Mouse (Mus musculus) cortical plate, adult 2 months (tissue): ENCODE results near the gene Krtap3-2. TPM values are rescaled to one million over a fixed set of nuclear protein-coding genes. Genes with fewer than 3 reads are reported as not detected.

Experiments
- H3K27ac ChIP-seq: fragments of 200-500 bp; 2 replicates; pipeline ENCODE4 v1.5.1; 2012; ENCODE audit warnings: low read length, control low read depth, inconsistent platforms; ENCODE audit not compliant: insufficient read depth
- H3K4me1 ChIP-seq: fragments of 200-500 bp; 2 replicates; pipeline ENCODE4 v1.6.1; 2011; ENCODE audit warnings: low read length; ENCODE audit not compliant: control insufficient read depth, insufficient read depth
- H3K4me3 ChIP-seq: fragments of 200-500 bp; 2 replicates; pipeline ENCODE4 v1.5.1; 2011; ENCODE audit warnings: mild to moderate bottlenecking, low read length, control low read depth; ENCODE audit not compliant: insufficient read depth
- CTCF ChIP-seq: fragments of 200-500 bp; IDR thresholded peaks from 2 replicates; pipeline ENCODE4 v1.5.1; 2011; ENCODE audit warnings: mild to moderate bottlenecking, control low read depth, low read length; ENCODE audit not compliant: insufficient read depth; ENCODE audit errors: extremely low read depth
- POLR2A ChIP-seq: fragments of 200-500 bp; IDR thresholded peaks from 2 replicates; pipeline ENCODE4 v1.6.1; 2011; ENCODE audit warnings: mild to moderate bottlenecking, low read length, control low read depth; ENCODE audit not compliant: insufficient read depth; ENCODE audit errors: extremely low read depth
- polyA plus RNA-seq: library from polyadenylated mRNA; depleted of rRNA; stranded (reverse); fragments of >200 nt; gene quantifications from 2 replicates; pipeline ENCODE4 v1.2.3, GENCODE M21; 2012

Gene Krtap3-2
- polyA plus RNA-seq, 1 experiment, result not detected

DNA sequence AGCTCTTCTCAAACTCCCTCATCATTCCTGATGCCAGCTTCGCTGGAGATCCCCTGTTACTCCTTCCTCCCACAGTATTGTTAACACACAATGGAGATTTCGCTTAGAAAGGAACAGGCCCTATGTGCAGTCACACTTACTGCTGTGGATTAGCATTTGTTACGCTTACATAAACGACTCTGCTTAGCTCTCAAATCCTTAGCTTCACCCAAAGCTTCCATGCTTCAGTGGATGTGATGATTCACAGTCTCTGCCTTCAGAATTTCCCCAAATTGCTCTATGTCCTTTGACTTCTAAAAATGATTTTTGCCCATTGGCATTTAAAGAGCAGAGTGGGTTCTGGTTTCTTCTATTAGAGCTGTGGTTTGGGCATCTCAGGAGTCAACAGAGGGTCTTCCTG is 16.5 kb upstream of the Krtap3-2 start:
- Histone ChIP-seq H3K4me3 (no peak overlapping the region), H3K27ac (no peak overlapping the region), H3K4me1 (no peaks in the 10 kb centered on the region)
- TF ChIP-seq CTCF, result no peak
- TF ChIP-seq POLR2A, result no peak

GRCm38 (mm10) chr11:99566530-99566929 is 9.9 kb upstream of the Krtap3-2 start, which contains the start of gene Krtap3-1:
TSS of gene Krtap3-1 (minus strand) at chr11:99566630.
- Histone ChIP-seq H3K4me1 (no peaks in the 10 kb centered on the region), H3K4me3 (no peak within 1 kb of the TSS), H3K27ac (no peak within 1 kb of the TSS)
- TF ChIP-seq CTCF, result no peak

- TF ChIP-seq CTCF (no peak), POLR2A (no peak)
- Histone ChIP-seq H3K4me1 (no peaks in the 10 kb centered on the region; the same call in 1 of the 2 replicates), H3K4me3 (no peak overlapping the region)
Observed at GRCm38 (mm10) chr11:99562580-99562979, 5.9 kb upstream of the Krtap3-2 start.

GRCm38 (mm10) chr11:99559366-99559765 is 2.7 kb upstream of the Krtap3-2 start, which contains the start of gene Gm11939:
TSS of gene Gm11939 (minus strand) at chr11:99559466.
- no peak for TF ChIP-seq POLR2A
- no peak for TF ChIP-seq CTCF
- Histone ChIP-seq H3K4me3 (no peak within 1 kb of the TSS), H3K4me1 (no peaks in the 10 kb centered on the region; the same call in 1 of the 2 replicates), H3K27ac (no peak within 1 kb of the TSS)

More at GRCm38 (mm10) chr11:99562580-99562979, 5.9 kb upstream of the Krtap3-2 start:
- no peak overlapping the region for H3K27ac ChIP-seq

GRCm38 (mm10) chr11:99557976-99558745 is 1.5 kb upstream of the Krtap3-2 start:
- Histone ChIP-seq H3K4me1 (no peaks in the 10 kb centered on the region; the same call in 1 of the 2 replicates), H3K27ac (no peak overlapping the region), H3K4me3 (no peak overlapping the region)
- TF ChIP-seq POLR2A, result no peak
- TF ChIP-seq CTCF, result no peak

DNA sequence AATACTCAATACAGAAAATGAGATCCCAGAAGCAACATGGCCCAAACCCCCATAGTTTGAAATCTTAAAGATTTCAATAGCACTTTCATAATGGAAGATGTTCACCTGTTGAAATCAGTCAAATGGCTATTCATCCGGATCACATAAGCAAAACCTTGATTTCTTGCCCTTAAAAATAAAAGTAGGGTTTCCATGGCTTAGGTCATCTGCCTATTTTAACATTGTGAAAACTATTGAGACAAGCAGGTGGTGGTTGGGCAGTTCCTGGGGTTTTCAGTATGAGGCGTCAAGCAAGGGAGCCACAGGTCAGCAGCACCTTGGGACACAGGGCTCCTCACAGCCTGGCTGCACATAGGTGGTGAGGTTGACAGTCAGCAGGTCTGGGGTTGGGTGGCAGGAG is 458 bp downstream of the Krtap3-2 start:
- TF ChIP-seq POLR2A (no peak), CTCF (no peak)
- H3K4me1 ChIP-seq, result no peaks in the 10 kb centered on the region; the same call in 1 of the 2 replicates
- no peak overlapping the region for H3K4me3 ChIP-seq
- H3K27ac ChIP-seq, result no peak overlapping the region

DNA sequence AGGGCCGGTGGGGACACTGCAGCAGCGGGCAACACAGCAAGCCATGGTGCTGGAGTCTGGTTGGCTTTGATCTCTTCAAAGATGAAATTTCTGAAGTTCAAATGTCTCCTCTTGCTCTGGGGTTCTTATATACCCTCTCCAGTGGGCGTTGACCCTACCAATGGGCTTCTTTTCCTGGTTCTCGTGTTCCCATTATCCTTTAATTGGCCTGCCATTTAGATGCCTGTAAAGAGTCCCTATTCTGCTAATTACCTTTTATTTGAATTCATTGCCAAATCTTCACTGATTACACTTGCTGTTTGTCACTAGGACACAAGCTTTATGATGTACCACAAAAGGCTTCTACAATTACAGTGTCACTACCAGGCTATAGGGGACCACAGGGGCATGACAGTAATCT is 5.9 kb downstream of the Krtap3-2 start, which contains the start of gene Krtap3-3:
Gene Krtap3-3, minus strand, starts transcription at position 101 of the 400 bp plus-strand sequence.
- TF ChIP-seq POLR2A, result no peak
- no peak for TF ChIP-seq CTCF
- Histone ChIP-seq H3K4me3 (no peak within 1 kb of the TSS), H3K27ac (no peak within 1 kb of the TSS), H3K4me1 (no peaks in the 10 kb centered on the region)

DNA sequence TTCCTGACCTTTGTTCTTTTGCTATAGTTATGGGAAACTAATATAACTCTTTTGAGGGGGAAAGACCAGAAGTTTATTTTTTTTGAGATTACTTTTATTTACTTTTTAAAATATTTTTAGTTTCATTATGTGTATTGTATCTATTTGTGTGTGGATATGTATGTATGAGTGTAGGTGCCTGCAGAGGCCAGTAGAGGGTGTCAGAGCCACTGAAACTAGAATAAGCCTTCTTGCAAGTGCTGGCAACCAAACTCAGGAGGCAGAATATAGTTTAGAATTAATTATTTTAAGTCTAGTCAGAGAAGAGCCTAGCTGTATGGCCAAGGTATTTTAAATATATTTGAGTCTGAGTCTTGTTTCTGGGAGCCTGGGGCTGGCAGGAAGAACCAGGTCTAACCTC is 8.8 kb downstream of the Krtap3-2 start:
- no peaks in the 10 kb centered on the region for H3K4me1 ChIP-seq
- H3K27ac ChIP-seq, result no peak overlapping the region
- no peak for TF ChIP-seq CTCF
- TF ChIP-seq POLR2A, result no peak
- H3K4me3 ChIP-seq, result no peak overlapping the region

GRCm38 (mm10) chr11:99539721-99540120 is 16.9 kb downstream of the Krtap3-2 start:
- TF ChIP-seq CTCF (no peak), POLR2A (no peak)
- Histone ChIP-seq H3K4me3 (no peak overlapping the region), H3K4me1 (no peaks in the 10 kb centered on the region), H3K27ac (no peak overlapping the region)

- Histone ChIP-seq H3K4me3 (no peak within 1 kb of the TSS), H3K4me1 (no peaks in the 10 kb centered on the region), H3K27ac (no peak within 1 kb of the TSS)
- TF ChIP-seq POLR2A (no peak), CTCF (no peak)
Observed at GRCm38 (mm10) chr11:99521288-99521860, 35.3 kb downstream of the Krtap3-2 start, which contains the start of gene Krt39. TSS of gene Krt39 (minus strand) at chr11:99521338.
